Mouse (Mus musculus) hindbrain, embryonic 13.5 days (tissue): Measurements from ENCODE around the gene Galnt18. TPM values are rescaled to one million over a fixed set of nuclear protein-coding genes. Genes with fewer than 3 reads are reported as not detected.

ENCODE experiments used
- ATAC-seq: fragments of 200-750 bp; cut with Nextera tagmentation; 2 replicates; pipeline ENCODE4 v1.8.0; 2017; ENCODE audit warnings: moderate TSS enrichment; ENCODE audit not compliant: low FRiP score
- H3K27ac ChIP-seq: fragments of 300-500 bp; sonication (generic); 2 replicates; pipeline ENCODE4 v1.5.1; 2015; ENCODE audit warnings: inconsistent platforms, mild to moderate bottlenecking, moderate library complexity
- H3K27me3 ChIP-seq: fragments of 300-500 bp; sonication (generic); 2 replicates; pipeline ENCODE4 v1.6.1; 2015; ENCODE audit warnings: mild to moderate bottlenecking, inconsistent platforms
- H3K36me3 ChIP-seq: fragments of 300-500 bp; sonication (generic); 2 replicates; pipeline ENCODE4 v1.6.1; 2015; ENCODE audit warnings: mild to moderate bottlenecking, inconsistent platforms
- H3K4me1 ChIP-seq: fragments of 300-500 bp; sonication (generic); replicated peaks from 2 replicates; pipeline ENCODE4 v1.6.1; 2015; ENCODE audit warnings: inconsistent platforms
- H3K4me2 ChIP-seq: fragments of 300-500 bp; sonication (generic); 2 replicates; pipeline ENCODE4 v1.6.1; 2015; ENCODE audit warnings: inconsistent platforms, mild to moderate bottlenecking, moderate library complexity
- H3K4me3 ChIP-seq: fragments of 300-500 bp; sonication (generic); 2 replicates; pipeline ENCODE4 v1.5.1; 2015; ENCODE audit warnings: mild to moderate bottlenecking, inconsistent platforms
- H3K9ac ChIP-seq: fragments of 300-500 bp; sonication (generic); 2 replicates; pipeline ENCODE4 v1.6.1; 2015; ENCODE audit warnings: mild to moderate bottlenecking, inconsistent platforms
- H3K9me3 ChIP-seq: fragments of 300-500 bp; sonication (generic); 2 replicates; pipeline ENCODE4 v1.6.1; 2016; ENCODE audit warnings: inconsistent platforms
- WGBS: fragments of 180-500 bp; shearing (Covaris S2); methylation state at CpG from one replicate; pipeline ENCODE4 v1.1.7; 2015; 5-methylcytosine and 5-hydroxymethylcytosine counted together
- polyA plus RNA-seq: library from polyadenylated mRNA; unstranded; fragments of >200 nt; fragmentation: Nextera tagmentation; extraction: Ambion mirVana; gene quantifications from 2 replicates; pipeline ENCODE4 v1.2.1, GENCODE M21; 2015

Gene Galnt18
- polyA plus RNA-seq, 1 experiment from 2014 or later, result 10.4 TPM

DNA sequence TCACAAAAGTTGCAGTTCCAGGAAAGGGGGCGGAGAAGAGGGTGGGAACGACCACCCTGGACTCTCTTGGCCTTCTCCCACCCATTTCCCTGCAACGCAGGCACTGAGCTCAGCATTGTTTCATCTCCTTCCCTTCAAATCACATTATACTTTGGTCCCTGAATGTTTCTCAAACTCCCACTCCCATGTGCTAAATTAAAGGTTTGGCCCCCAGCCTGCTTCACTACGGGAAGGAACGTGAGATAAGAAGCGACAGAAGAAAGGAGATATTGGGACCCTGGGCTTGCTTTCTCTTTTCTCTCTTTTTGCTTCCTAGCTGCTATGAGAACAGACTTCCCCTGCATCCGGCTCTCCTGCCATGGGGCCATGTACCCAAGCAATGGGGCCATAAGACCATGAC is 55.0 kb downstream of the Galnt18 start:
- no peak for ATAC-seq
- 82% methylated on average over 7 of the region's 7 CpGs for WGBS

GRCm38 (mm10) chr7:111724004-111724403 is 55.8 kb downstream of the Galnt18 start:
- Histone ChIP-seq H3K9ac (no peak overlapping the region), H3K27me3 (no peaks in the 10 kb centered on the region), H3K4me1 (peaks cover 10% of the 10 kb centered on the region; the same call in 1 of the 2 replicates), H3K4me3 (no peak overlapping the region), H3K27ac (no peak overlapping the region), H3K4me2 (no peak overlapping the region), H3K9me3 (no peaks in the 10 kb centered on the region), H3K36me3 (no peaks in the 10 kb centered on the region)
- 89% methylated on average over 4 of the region's 4 CpGs for WGBS
- ATAC-seq, result no peak

More for the DNA sequence above, 55.0 kb downstream of the Galnt18 start:
- Histone ChIP-seq H3K4me2 (no peak overlapping the region), H3K27me3 (no peaks in the 10 kb centered on the region), H3K9me3 (no peaks in the 10 kb centered on the region), H3K9ac (no peak overlapping the region), H3K4me1 (peaks cover 10% of the 10 kb centered on the region; the same call in 1 of the 2 replicates), H3K27ac (no peak overlapping the region), H3K36me3 (no peaks in the 10 kb centered on the region), H3K4me3 (no peak overlapping the region)

- ATAC-seq, result no peak
- H3K4me2 ChIP-seq, result no peak overlapping the region
- H3K36me3 ChIP-seq, result no peaks in the 10 kb centered on the region
- H3K4me3 ChIP-seq, result no peak overlapping the region
- no peak overlapping the region for H3K9ac ChIP-seq
- H3K4me1 ChIP-seq, result peaks cover 10% of the 10 kb centered on the region; the same call in 1 of the 2 replicates
- H3K27me3 ChIP-seq, result no peaks in the 10 kb centered on the region
- no peak overlapping the region for H3K27ac ChIP-seq
- no peaks in the 10 kb centered on the region for H3K9me3 ChIP-seq
- 93% methylated on average over 5 of the region's 5 CpGs for WGBS
Observed at GRCm38 (mm10) chr7:111721308-111721698, 58.5 kb downstream of the Galnt18 start.

DNA sequence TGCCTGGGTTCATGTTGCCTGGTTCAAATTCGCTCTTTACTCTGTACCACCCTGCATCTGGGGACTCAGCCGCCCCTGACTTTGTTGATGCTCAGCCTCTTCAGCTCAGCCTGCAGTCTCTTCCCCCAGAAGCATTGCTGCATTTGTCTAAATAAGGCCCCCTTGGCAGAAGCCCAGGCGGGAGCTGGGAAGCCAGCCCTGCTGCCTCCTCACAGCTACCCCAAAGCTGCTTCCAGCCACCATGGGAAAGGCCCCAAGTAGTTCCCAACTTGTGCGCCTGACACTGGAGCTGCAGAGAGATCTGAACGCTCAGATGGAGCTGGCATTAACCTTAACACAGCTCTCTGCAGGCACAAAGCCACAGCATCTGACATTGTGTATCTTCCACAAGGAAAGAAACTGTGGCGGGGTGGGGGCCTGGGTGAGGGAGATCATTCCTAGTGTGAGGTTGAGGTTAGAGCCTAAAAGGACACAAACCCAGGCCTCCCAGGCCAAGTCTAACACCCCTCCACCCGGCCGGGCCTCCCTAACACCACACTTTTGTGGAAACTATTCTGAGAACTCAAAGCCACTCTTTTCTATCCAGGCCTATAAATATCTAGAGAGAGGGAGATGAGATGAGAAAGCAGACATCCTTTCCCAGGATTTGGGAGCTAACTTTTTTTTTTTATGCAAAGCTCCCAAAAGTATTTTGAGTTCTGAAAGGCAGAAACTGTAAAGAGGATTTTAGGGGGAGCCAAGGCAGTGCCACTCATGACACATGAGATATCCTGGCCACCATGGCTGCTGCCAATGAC is 59.1 kb downstream of the Galnt18 start:
- H3K36me3 ChIP-seq, result no peaks in the 10 kb centered on the region
- no peak overlapping the region for H3K9ac ChIP-seq
- H3K4me2 ChIP-seq, result no peak overlapping the region
- no peak overlapping the region; the same call in 1 of the 2 replicates for H3K27ac ChIP-seq
- no peaks in the 10 kb centered on the region for H3K9me3 ChIP-seq
- no peak overlapping the region for H3K4me3 ChIP-seq
- peaks cover 10% of the 10 kb centered on the region; the same call in 1 of the 2 replicates for H3K4me1 ChIP-seq
- ATAC-seq, result no peak
- no peaks in the 10 kb centered on the region for H3K27me3 ChIP-seq
- WGBS, result 75% methylated on average over 8 of the region's 8 CpGs

DNA sequence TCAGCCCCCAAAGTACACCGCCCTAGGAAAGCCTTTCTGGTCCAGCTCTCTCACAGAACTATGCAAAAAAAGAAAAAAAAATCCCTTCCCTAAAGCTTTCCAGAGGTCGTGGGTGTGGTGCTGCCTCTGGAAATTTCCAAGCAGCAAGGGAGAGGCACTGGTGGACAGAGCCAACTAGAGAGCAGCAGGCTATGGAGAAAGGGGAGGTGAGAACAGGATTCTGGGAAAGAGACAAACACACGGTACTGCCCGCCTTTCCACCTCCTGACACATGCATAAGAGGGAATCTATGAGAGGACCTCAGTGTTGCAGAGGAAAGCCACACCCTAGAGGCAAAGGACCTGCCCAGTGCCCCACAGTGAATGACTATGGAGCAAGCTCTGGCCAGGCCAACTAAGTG is 60.9 kb downstream of the Galnt18 start:
- Histone ChIP-seq H3K4me2 (no peak overlapping the region), H3K4me3 (no peak overlapping the region), H3K4me1 (peaks cover 10% of the 10 kb centered on the region; the same call in 1 of the 2 replicates), H3K9ac (no peak overlapping the region), H3K27me3 (no peaks in the 10 kb centered on the region), H3K36me3 (no peaks in the 10 kb centered on the region), H3K9me3 (no peaks in the 10 kb centered on the region), H3K27ac (no peak overlapping the region)
- ATAC-seq, result no peak
- WGBS, result 66% methylated on average over 4 of the region's 4 CpGs

- H3K36me3 ChIP-seq, result no peaks in the 10 kb centered on the region
- WGBS, result 82% methylated on average over 5 of the region's 5 CpGs
- H3K27ac ChIP-seq, result no peak overlapping the region
- H3K4me3 ChIP-seq, result no peak overlapping the region
- H3K9ac ChIP-seq, result no peak overlapping the region
- no peaks in the 10 kb centered on the region for H3K9me3 ChIP-seq
- no peak overlapping the region for H3K4me2 ChIP-seq
- no peak for ATAC-seq
- no peaks in the 10 kb centered on the region for H3K27me3 ChIP-seq
- no peaks in the 10 kb centered on the region for H3K4me1 ChIP-seq
Observed at GRCm38 (mm10) chr7:111714639-111715360, 65.0 kb downstream of the Galnt18 start.

DNA sequence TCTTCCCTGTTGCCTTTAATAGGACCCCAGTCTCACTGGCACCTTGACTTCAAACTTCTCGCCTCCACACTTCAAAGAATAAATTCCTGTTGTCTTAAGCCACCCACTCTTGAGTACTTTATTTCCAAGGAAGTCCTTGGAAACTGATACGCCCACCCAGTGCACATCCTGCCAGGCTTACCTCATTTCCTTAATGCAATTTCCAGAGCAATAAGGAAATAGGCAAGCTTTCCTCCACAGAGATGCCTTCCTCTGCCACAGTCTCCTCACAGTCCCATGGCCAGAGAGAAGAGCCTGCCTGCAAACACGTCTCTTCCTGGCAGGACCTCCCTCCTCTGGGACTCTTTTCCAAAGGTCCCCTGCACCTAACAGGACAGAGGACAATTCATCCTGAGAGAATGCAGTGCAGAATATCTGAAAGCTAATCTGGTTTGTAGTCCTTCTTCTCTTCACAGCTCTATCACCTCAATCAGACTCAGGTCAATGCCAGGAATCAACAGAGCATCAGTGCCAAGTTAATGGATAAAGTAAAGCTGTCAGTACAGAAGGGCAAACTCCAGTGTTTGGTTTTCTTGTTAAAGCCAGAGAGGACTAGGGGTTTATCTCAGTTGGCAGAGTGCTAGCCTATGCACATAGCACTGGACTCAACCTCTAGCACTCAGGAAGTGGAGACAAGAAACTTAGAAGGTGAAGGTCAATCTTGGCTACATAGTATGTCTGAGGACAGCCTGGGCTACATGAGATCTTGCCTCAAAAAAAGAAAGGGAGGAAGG is 65.8 kb downstream of the Galnt18 start:
- WGBS, result 80% methylated on average over 3 of the region's 3 CpGs
- Histone ChIP-seq H3K27ac (no peak overlapping the region), H3K36me3 (no peaks in the 10 kb centered on the region), H3K4me3 (no peak overlapping the region), H3K9me3 (no peaks in the 10 kb centered on the region), H3K9ac (no peak overlapping the region), H3K27me3 (no peaks in the 10 kb centered on the region), H3K4me2 (no peak overlapping the region), H3K4me1 (no peaks in the 10 kb centered on the region)
- ATAC-seq, result no peak

DNA sequence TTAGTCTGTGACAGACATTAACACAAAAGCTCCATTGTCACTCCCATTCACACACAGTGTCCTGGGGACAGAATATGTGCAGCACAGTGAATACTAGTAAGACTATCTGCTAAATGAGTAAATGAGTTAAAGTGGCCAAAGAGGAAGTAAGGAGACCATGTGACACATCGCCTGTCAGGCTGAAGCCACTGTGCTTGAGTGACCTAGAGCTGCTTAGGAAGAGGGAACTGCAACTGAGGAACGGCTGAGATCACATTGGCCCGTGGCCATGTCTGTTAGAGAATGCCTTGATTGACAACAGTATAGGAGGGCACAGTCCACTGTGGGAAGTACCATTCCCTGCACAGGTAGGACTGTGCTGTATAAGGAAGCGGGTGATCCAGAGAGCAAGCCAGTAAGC is 67.0 kb downstream of the Galnt18 start:
- H3K9me3 ChIP-seq, result no peaks in the 10 kb centered on the region
- no peaks in the 10 kb centered on the region for H3K4me1 ChIP-seq
- no peak for ATAC-seq
- no peak overlapping the region for H3K9ac ChIP-seq
- H3K4me3 ChIP-seq, result no peak overlapping the region
- H3K27ac ChIP-seq, result no peak overlapping the region
- H3K36me3 ChIP-seq, result no peaks in the 10 kb centered on the region
- WGBS, result 83% methylated on average over 4 of the region's 4 CpGs
- no peak overlapping the region for H3K4me2 ChIP-seq
- no peaks in the 10 kb centered on the region for H3K27me3 ChIP-seq

DNA sequence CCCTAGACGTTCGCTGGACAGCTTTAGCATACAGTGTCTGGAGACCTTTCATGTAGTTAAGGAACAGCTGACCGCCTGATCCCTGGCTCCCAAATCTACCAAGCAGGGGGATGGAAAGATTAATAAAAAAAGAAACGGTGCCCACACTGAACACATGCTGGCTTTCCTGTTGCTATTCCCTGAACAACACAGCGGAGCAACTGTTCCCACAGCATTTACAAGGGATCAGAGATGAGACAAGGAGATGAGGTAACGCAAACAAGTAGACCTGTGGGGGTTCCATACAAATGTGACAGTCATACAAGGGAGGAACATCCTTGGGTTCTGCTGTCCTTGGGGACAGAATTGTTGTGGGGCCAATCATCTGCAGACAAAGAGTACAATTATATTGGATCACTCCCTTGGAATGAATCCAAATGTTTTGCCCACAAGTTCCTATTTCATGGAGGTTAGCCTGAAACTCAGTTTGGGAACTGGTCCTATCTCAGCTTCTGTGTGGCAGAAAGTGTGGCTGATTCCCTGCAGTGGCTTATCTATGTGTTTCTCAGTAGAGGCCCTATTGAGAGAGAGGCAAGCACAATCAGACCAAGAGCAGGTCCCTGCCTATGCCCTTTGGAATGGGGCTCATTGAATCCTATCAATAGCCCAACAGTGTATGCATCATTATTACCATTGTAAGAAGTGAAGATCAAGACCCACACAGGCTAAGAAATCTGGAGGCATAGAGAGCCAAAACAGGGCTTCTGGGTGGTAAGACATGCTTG is 68.5 kb downstream of the Galnt18 start:
- Histone ChIP-seq H3K4me2 (no peak overlapping the region), H3K27me3 (no peaks in the 10 kb centered on the region), H3K9me3 (no peaks in the 10 kb centered on the region), H3K4me3 (no peak overlapping the region), H3K9ac (no peak overlapping the region), H3K36me3 (no peaks in the 10 kb centered on the region), H3K4me1 (no peaks in the 10 kb centered on the region), H3K27ac (no peak overlapping the region)
- no peak for ATAC-seq
- 85% methylated on average over 6 of the region's 6 CpGs for WGBS

GRCm38 (mm10) chr7:111710311-111710710 is 69.5 kb downstream of the Galnt18 start:
- no peak overlapping the region for H3K4me3 ChIP-seq
- H3K9ac ChIP-seq, result no peak overlapping the region
- no peak for ATAC-seq
- H3K36me3 ChIP-seq, result no peaks in the 10 kb centered on the region
- H3K9me3 ChIP-seq, result no peaks in the 10 kb centered on the region
- H3K4me1 ChIP-seq, result no peaks in the 10 kb centered on the region
- H3K4me2 ChIP-seq, result no peak overlapping the region
- WGBS, result 56% methylated on average over 4 of the region's 4 CpGs
- no peak overlapping the region for H3K27ac ChIP-seq
- no peaks in the 10 kb centered on the region for H3K27me3 ChIP-seq

DNA sequence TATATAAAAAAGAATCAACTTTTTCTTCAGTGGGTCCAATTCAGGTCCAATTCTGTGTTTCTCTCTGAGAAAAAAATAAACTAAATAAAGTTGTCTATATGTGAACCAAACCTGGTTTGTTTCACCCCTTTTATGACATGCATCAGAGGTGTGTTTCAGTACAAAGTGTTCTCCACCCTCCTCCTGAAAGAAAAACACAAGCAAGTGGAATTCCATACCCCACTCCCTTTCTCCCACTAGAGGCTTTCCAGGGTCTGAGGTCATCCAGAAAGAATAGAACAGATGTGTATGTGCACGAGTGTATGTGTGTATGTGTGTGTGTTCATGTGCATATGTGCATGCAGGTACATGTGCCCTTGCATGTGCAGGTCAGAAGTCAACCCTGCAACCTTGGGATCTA is 71.2 kb downstream of the Galnt18 start:
- no peaks in the 10 kb centered on the region for H3K27me3 ChIP-seq
- no peaks in the 10 kb centered on the region for H3K9me3 ChIP-seq
- H3K27ac ChIP-seq, result no peak overlapping the region
- 68% methylated on average over 1 of the region's 1 CpGs for WGBS
- no peak for ATAC-seq
- H3K4me3 ChIP-seq, result no peak overlapping the region
- no peak overlapping the region for H3K4me2 ChIP-seq
- no peak overlapping the region for H3K9ac ChIP-seq
- no peaks in the 10 kb centered on the region for H3K36me3 ChIP-seq
- H3K4me1 ChIP-seq, result no peaks in the 10 kb centered on the region

GRCm38 (mm10) chr7:111702961-111703360 is 76.8 kb downstream of the Galnt18 start:
- Histone ChIP-seq H3K9ac (no peak overlapping the region), H3K4me1 (peaks cover 11% of the 10 kb centered on the region), H3K4me3 (no peak overlapping the region), H3K9me3 (no peaks in the 10 kb centered on the region), H3K36me3 (no peaks in the 10 kb centered on the region), H3K27me3 (no peaks in the 10 kb centered on the region), H3K4me2 (no peak overlapping the region), H3K27ac (no peak overlapping the region)
- ATAC-seq, result no peak
- 88% methylated on average over 2 of the region's 2 CpGs for WGBS
